Mouse (Mus musculus): ENCODE data around the gene Hmgcll1. TPM values are rescaled to one million over a fixed set of nuclear protein-coding genes. Genes with fewer than 3 reads are reported as not detected.

The Hmgcll1 gene
- total RNA-seq (2021), result not detected

DNA sequence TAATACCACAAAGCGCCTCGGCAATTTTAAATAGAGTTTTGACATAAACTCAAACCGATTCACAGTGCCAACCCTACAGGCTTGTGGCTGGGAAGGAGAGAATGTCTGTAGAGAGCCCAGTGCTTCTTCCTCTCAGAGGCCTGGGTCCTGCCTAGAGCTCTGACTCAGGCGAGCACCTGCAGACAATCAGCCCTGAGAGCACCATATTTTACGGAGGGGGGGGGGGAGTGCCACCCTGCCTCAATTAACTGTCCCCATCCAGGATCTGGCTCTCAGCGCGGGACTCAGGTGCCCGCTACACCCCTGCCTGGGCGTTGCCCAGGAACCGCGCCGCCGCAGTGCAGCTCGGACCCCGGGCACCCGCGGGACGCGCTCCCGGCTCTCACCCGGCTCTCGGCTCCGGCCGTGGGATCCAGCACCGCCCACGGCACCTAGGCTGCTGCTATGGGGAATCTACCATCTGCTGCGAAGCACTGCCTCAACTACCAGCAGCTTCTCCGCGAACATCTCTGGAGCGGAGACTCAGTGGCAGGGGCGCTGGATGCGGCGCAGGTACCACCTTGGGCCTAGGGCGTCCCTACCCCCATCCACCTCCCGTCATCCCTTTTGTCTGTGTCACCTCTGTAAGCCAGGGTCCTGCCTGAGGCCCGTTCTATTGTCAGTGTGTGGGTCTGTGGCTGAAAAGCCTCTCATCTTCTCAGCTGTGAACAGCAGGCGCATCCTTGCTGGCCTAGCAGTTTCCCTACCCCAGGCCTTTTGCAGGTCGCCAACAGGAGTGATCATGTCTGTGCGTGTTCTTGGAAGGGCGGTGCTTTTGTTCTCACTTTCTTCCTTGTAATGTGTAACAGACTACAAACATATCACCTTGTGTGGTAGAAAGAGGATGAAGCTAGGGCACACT, at the start of gene Hmgcll1:
Hmgcll1 (plus strand) TSS at position 225 of the 901 bp plus-strand sequence.
- DNase-seq, result no peak
- intact Hi-C loops (cut with DNase I), result no loop called here

DNA sequence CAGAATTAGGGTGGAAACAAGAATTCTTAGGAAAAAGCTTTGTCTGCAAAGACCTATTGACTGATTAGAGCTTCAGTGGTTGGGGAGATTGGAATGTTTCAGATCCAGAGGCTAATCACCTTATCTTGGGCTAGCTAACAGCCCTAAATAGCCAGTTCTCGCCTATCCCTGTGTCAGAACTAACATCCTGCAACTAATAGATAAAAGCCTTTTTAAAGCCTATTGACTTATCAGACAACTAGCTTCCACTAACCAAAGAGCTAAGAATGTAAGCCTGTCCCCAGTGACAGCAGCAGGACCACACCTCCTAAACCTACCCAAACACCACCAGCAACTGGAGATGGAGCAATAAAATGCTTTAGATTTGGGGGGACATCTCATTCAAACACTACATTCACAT, 34.6 kb upstream of the Hmgcll1 start:
- intact Hi-C loops (cut with DNase I), result no loop called here

DNA sequence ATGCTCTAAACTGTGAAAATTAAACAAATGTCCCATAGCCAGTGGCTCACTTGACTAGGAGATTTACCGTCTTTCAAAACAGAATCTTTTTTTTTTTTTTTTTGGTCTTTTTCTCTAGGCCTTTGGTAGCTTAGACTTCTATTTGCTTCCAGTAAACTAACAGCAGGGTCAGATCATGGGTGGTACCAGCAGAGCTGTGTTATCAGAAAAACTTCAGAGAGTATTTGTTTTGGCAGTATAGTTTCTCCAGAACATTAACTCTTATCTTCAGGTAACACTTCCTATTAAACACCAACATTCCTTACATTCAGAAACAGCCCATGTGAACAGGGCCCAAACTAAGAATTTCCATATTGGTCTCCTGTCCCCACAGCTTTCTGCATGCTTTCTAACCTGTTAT, 33.5 kb upstream of the Hmgcll1 start:
- no peak for DNase-seq
- intact Hi-C loops (cut with DNase I), result no loop called here

More for the DNA sequence above, 34.6 kb upstream of the Hmgcll1 start:
- DNase-seq, result no peak

DNA sequence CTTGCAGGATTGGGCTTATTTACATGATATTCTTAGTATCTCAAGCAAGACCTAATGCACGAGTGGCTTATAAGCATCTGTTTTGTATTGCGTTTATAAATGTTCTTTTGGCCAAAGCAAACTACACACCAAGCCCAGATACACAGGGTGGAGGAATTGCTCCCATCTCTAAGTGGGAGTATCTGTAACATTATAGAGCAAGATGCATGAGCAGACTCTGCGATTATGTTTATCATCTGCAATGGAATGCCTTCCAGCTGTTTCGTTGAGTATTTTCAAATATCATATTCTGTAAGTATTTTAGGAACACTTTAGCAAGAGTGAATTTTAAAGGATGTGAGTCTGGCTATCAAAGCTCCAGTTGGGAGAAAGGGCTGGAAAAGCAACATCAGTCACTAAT, 25.2 kb upstream of the Hmgcll1 start:
- no peak for DNase-seq
- intact Hi-C loops (cut with DNase I), result no loop called here

DNA sequence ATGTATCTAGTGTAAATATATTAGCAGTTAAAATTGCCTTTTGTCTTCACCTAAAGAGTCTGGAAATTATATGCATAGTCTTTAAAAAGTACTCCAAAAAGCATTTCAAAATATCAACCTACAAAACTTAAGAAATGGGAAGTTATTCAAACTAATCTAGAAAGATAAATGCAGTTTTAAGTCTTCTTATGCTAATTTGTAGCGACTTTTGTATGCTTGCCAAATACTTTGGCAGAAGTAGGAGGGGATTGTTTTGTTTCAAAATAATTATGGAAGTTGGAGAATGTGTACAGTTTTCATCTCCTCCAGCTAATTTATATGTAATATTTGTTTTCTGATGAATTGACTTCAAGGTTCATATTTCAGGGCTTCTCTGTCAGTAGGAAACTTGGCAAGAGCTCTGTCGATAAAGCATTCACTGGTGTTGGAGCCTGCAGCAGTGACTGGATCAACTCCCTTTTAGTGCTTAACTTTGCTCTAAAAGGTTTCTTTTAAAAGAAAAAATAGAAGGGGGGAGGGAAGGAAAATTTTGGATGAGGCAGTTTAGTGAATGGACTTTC, 15.8 kb upstream of the Hmgcll1 start:
- DNase-seq, result no peak
- intact Hi-C loops (cut with DNase I), result loop anchor here (5.0 kb wide), 1 partner anchor 92 kb away; no protein-coding TSS in a partner anchor

DNA sequence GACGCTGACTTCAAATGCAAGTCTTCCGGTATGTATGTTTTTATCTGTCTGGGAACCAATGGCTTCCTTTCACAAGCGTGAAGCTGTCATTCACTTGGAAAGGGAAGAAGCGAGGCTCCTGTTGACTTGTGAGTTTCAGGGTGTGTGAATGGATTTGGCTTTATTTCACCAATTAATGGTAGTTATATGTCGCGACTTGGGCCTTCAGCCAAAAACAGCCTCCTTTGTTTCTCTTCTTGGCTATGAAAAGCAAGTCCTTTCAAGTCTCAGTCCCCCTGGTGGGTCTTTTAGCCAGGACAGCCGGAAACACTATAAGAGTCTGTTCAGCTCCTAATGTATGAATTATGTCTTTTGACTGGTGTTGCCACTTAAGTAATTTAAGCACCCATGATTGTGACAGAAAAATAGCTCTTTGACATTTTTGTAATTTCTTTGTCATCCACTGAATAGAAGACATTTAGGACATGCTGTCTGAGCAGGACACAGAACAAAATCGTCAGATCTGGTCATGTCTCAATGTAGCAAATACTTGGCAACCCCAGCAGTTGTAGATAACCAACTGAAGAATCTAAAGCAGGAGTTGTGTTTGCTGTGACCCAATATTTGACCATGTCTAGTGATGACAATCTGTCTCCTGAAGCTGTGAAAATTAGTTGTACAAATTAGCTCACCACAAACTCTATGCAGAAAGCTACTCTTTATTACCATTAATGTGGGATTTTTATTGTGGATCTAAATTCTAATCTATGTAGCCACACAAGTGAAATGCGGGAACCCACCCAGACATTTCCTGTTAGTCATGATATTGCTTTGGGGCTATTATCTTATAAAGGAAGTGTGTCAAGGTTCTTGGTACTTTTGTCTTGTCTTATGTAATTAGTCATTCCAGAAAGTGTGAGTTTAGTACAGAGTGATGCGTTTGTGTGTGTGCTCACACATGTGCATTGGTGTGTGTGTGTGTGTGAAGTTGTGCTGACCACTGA, 13.5 kb upstream of the Hmgcll1 start:
- intact Hi-C loops (cut with DNase I), result no loop called here
- no peak for DNase-seq

DNA sequence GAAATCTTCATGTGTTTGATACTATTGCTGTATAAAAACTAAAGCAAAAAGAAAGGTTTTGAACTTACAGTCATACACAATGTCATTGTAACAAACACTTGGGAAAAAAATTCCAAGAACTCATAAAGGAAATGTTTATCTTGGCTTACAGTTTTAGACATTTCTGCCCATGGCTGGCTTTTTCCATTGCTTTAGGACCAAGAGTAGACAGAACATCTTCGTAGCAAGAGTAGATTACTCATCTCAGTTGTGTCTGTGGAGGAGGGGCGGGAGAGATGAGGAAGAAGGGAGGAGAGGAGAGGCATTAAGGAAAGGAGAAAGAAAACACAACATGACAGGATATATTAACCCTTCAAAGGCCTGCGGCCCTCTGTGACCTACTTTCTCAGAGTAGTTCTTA, 11.6 kb upstream of the Hmgcll1 start:
- no peak for DNase-seq
- intact Hi-C loops (cut with DNase I), result no loop called here

DNA sequence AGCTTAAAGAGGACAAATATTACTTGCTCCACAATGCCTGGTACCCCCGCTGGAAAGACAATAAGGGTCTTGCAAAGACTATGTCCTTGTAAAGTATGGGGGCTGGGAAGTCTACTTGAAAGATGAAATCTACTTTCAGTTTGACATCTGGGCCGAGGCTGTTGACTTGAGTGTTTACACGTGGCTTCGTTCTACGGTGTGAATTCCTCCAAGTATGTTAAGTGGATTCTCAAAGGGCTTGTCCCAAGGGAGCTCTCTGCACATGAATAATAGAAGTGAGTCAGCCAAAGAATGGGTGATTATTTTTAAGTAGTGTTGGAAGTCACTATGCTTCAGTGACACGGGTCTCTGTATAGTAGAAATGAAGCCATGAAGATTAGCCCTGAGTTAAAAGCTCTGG, 11.0 kb upstream of the Hmgcll1 start:
- intact Hi-C loops (cut with DNase I), result no loop called here
- no peak for DNase-seq

DNA sequence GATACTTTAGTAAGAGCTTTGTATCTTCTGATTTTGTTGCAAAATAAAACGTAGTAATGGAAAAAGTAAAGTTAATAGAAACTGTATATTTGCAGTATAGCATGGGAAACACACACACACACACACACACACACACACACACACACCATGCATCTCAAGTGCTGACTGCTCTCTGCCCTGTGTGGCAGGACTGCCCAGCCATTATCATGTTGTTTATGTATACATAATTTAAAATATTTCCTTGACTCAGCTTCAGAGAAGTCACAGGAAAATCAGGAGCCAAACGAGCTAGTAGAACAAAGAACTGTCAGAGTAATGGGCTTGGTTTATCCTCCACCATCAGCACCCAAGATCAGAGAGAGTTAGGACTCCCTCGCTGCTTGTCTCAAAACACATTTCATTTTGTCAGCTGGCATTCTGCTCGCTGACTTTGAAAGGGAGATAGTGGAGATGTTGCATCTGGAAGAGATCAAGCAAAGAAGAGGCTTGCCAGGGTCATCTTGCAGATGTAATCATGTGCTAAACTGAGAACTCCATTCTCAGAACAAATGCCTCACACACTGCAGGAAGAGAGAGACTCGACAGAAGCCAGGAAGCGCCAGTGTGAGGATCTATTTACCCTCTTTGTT, 7.2 kb upstream of the Hmgcll1 start:
- no peak for DNase-seq
- intact Hi-C loops (cut with DNase I), result no loop called here

DNA sequence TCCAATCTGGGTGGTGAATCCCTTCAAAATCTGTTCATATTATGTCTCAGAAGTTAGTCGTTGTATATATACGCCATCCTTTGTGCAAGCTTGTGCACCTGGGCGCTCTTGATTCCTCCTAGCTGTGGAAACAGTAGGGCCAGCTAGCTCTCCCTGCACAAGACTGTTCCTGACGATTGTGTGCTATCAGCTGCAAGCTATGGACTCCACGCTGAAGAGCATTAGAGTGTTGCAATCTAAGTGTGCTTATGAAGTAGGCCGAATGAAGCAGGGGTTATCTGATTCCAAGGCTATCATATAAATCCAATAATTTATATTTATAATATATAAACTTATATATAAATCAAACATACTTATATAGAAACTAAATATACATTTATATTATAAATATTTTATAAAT, 866 bp upstream of the Hmgcll1 start:
- intact Hi-C loops (cut with DNase I), result no loop called here
- DNase-seq, result no peak

DNA sequence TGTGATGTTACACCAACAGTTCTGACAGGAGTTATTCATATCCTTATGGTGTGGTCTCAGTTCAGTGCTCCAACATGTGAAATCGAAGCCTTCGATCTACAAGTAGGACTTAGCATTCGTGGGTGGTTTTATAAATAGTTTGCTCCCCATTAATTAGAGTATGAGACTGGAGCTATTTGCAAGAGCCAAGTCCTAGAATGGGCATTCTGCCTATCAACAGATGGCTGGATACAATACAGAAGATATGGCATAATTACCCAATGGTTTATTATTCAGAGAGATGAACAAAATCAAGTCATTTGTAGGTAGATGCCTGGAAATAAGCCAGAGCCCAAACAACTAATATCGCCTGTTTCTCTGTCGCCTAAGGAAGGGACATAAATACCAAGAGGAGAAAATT, 1.3 kb downstream of the Hmgcll1 start:
- intact Hi-C loops (cut with DNase I), result no loop called here
- DNase-seq, result no peak

DNA sequence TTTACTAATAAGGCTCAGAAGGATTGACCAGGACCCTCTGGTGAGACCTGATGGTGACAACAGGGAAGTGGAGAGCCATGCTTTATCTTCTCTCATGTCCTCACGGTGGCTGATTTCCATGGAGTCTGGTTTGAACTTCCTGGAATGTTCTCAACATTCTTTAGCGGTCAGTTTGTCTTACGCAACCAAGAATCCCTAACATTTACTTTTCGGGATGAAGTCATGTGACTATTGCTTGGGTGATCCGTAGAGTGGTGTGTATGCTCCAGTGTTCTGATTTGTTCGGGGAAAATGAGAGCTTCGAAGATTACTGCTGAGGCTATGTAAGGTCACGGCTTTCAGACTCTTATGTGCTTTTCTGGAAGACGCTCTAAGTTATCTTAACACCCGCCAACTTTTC, 1.9 kb downstream of the Hmgcll1 start:
- DNase-seq, result no peak
- intact Hi-C loops (cut with DNase I), result no loop called here

DNA sequence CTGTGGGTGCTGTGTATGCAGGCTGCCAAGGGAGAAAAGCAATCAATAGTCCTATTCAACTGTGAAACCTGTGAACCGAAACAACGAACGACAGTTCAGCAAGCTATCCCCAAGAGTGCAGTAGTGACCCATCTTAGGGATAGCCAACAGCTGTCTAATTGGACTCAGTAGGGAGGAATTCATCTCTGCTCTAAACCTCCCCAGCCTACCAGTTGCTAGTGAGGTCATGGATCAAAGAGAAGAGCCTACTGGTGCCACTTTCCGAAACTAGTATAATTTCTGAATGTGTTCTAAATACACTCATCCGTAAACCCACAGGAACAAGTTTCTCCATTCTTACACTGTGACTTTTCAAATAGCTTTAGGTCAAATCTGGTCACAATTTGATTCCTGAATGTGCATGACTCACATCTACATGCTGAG, 8.9 kb downstream of the Hmgcll1 start:
- DNase-seq, result no peak
- intact Hi-C loops (cut with DNase I), result loop anchor here (2.0 kb wide), 1 partner anchor 99 kb away; no protein-coding TSS in a partner anchor

DNA sequence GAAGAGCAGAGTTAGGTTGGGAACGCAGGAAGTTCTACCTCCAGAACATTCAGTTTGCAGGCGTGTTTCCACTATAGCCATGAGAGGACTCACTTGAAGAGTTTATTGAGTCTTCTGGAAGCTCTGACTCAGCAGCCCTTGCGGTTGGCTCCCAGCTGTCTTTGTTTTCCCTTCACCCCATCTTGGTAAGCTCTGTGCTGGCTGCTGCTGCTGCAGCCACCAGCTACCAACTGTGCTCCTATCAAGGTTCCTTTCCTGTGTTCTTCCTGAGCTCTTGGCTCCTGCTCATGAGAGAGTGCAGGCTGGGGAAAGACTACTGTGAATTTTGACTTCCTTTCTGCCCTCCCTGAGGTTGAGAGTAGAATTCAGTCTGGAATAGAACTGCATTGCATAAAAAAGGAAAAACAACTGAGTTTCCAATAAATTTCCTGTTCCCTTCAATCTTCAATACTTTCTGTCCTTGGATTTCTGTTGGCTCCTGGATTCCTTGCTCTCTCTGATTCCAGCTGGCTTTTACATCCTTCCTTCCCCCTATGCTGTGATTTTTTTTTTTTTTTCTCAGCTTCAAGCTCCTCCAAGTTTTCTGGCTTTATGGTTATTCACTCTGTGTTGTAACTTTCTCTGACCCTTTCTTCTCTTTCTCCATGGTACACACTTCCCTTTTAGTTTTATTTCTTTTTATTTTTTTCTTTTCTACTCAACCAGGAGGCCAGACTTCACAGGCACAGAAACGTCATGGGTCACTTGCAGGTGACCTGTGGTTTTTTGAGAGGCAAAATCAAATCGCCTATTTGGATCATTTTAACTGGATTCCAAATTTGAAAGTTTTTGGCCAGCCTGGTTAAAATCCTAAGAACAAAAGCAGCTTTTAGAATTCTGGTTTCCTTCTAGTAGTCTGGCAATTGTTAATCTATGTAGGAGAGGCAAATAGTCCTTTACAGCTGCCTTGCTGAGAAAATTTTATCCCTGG, 9.9 kb downstream of the Hmgcll1 start:
- intact Hi-C loops (cut with DNase I), result loop anchor here (1.0 kb wide), 1 partner anchor 114 kb away; no protein-coding TSS in a partner anchor
- DNase-seq, result peak in 1 of 2 experiments; percentile 31

DNA sequence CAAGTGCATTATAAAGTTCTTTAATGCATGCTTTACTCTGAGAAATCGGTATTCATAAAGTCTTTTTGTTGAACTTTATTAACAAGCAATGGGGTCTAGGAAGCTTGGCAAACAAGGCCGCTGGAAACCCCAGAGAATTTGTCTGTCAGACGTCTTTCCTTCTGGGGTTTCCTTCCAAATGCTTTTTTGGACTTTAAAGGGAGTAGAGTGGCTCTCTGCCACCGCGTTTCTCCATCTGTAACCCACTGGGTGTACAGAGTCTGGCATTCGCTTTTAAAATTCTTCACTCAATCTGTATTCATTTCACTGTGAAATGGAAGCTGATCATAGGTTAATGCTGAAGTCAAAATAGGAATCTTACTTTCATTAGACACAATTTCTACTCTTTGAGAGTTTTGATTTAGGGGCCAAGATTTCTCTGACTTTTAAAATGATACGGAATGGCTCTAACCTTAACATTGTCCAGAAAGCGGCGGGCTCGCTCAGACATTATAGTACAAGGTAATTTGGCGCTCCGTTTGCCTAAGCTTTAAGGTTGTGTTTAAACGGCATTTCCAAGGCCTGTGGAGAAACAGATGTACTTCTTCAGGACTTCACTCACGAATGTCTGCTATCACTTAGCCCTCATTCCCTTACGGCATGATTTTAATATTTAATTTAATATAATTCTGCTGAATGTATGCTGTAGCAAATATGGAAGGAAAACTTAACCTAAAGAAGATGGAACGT, 15.0 kb downstream of the Hmgcll1 start:
- intact Hi-C loops (cut with DNase I), result no loop called here
- peak in 1 of 2 experiments; percentile 16 for DNase-seq

DNA sequence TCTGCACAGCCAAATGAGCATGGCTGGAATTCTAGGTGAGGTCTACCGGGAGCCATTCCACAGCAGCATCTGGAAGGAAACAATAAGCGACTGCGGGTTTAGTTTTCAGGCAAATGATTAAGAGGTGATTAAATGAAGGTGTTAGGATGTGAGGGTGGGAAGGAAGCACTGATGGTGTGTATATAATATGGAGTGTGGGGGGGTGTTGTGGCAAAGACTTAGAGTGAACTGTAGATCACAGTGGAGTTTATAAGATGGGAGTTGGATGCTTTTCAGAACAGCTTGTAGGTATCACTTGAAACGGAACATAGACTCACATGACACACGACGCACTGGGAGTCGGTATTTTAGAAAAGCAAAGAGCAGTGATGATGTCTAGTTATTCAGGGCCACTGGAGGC, 20.4 kb downstream of the Hmgcll1 start:
- DNase-seq, result no peak
- intact Hi-C loops (cut with DNase I), result no loop called here

DNA sequence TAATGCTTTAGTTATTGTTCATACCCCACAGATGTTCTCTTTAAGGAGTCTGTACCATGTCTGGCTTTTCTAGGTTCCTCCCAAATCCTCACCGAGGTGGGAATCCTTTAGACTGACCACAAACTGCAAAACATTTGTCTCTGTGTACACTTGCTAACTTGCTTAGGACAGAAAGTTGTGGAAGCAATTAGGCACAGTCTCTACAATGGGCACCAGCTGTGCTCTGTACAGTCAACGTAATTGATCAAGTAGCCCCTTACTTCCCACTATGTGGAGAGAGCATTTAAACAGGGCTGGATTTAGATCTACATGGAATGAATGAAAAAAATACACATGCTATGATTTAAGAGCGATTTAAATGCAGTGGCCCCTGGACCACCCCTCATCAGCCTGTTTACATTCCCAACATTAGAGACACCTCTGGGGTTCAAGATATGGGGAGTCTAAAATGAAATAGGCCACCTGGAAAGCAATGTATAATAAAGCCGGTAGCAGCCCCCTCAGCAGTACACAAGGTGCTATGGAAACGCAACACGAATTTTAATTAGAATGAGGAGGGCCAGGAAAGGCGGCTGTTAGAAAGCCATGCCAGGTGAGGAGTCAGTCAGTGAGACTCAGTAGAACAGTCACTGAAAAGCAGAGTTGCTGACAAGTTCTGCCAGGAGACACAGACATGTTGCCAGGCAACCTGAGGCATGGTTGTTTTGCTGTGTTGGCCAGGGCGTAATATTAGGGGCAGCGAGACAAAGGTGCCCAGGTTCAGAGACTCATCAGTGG, 23.9 kb downstream of the Hmgcll1 start:
- DNase-seq, result no peak
- intact Hi-C loops (cut with DNase I), result no loop called here

DNA sequence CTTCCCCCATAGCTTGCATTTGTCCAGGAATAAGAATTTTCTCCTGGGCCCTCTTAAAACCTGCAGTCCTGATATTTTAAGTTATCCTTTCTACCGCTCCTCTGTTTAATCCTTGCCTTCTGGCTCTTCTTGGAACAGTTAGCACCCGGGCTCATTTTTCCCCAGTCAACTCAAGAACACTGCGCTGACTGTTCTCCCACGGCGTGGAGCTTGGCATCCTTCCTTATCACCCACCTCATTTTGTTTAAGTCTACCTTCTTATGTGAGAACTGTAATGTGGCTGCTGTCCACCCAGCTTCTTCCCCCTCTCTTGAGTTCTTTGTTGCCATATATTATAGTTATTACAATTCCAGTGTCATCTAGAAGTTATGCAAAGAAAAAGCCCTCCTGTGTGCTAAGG, 25.1 kb downstream of the Hmgcll1 start:
- intact Hi-C loops (cut with DNase I), result no loop called here
- DNase-seq, result no peak
